Mouse (Mus musculus) adrenal gland, postnatal 10 days (tissue): ENCODE measurements around the gene Muc13. TPM values are rescaled to one million over a fixed set of nuclear protein-coding genes. Genes with fewer than 3 reads are reported as not detected.

Experiments used
- DNase-seq: peaks from one replicate; pipeline ENCODE4 v3.0.0; 2021; ENCODE audit warnings: mixed read lengths
- long read RNA-seq, 2 experiments: library from polyadenylated mRNA; stranded (forward); transcript quantifications; one replicate each; pipeline ENCODE4 v2.0.0; 2021
- total RNA-seq, 2 experiments: library from RNA; stranded (reverse); gene quantifications; 2 replicates each; pipeline ENCODE4 v1.2.3; 2021

Muc13 gene
- total RNA-seq, result under 1 TPM; 0.09 to 0.18 TPM
- long read RNA-seq, experiment 1, result 0 reads
- long read RNA-seq, experiment 2, result 0 reads

GRCm38 (mm10) chr16:33793846-33794791 lies at the start of gene Muc13:
Gene Muc13 (plus strand): TSS chr16:33794037.
- DNase-seq, result no peak

GRCm38 (mm10) chr16:33744622-33745419 lies 49.0 kb upstream of the Muc13 start:
- DNase-seq, result no peak

DNA sequence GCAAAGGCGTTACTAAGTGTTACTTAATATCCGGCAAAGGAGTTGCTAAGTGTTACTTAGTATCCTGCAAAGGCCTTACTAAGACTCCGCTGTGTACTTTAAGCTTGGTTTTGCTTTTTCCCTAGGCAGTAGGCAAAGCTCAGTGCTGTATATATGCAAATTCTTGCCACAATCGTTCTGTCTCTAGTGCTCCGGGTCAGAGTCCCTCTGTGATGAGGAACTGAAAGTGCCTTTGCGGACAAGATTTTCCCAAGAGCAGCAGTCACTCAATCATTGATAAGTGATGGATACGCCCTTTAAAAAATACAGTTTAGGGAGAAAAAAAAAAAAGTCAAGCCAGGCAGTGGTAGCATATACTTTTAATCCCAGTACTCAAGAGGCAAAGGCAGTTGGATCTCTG lies 48.4 kb upstream of the Muc13 start:
- no peak for DNase-seq

GRCm38 (mm10) chr16:33746074-33746676 lies 47.7 kb upstream of the Muc13 start:
- DNase-seq, result no peak

- no peak for DNase-seq
Observed at GRCm38 (mm10) chr16:33747346-33747954, 46.4 kb upstream of the Muc13 start.

DNA sequence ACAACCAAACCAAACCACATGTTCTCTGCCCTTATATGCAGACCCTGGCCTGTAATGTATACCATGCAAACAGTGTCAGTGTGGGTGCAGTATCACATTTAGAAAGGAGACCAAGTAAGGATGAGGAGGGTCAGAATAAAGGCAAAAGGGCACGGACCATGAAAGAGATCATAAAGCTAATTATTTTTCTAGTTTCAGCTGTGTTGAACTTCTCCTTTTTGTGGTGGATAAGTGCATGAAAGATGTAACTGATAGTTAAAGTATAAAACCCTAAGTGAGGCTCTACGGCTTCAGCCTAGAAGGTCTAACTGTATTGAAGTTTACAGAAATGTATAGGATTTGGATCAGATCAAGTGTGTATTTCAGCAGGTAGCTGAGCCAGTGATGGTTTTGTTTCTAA lies 45.8 kb upstream of the Muc13 start:
- DNase-seq, result no peak

GRCm38 (mm10) chr16:33751152-33751551 lies 42.7 kb upstream of the Muc13 start:
- DNase-seq, result no peak

DNA sequence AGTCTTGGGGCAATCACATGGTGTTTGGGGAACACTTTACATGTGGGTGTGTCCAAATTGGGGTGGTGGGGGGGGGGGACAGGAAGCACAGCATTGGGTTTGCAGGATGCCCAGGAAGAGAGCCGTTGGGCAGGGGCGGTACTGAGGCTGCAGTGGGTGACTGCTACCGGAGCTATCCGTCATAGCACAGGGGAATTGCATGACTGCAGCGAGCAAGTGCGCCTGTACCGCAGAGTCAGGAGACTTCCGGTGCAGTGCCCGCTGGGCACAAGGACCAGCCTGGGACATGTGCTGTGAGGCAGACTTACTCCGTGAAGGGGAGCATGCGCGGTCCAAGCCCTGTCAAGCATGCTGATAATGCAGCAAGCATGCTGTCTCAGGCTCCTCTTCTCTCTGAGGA lies 42.2 kb upstream of the Muc13 start:
- DNase-seq, result no peak

- DNase-seq, result no peak
Observed at GRCm38 (mm10) chr16:33752904-33753578, 40.8 kb upstream of the Muc13 start.

DNA sequence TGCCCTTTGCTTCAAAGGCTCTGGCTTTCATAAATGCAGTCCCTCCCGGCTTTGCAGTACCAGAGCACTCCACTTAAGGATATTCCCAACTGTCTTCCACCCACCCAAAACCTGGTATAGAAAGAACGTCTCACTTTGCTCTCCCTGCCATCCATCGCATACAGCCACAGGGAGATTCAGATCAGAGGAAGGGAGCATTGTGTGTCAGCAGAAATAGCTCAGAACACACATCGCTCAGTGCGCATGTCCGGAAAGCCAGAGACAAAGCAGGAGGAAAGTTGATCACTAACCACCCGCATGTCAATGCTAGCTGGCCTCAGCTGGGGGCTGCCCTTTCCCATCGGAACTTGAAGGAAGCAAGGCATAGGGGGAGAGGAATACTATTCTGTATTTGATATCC lies 38.5 kb upstream of the Muc13 start:
- no peak for DNase-seq

- no peak for DNase-seq
Observed at GRCm38 (mm10) chr16:33755961-33756360, 37.9 kb upstream of the Muc13 start.

- DNase-seq, result no peak
Observed at GRCm38 (mm10) chr16:33756396-33756795, 37.4 kb upstream of the Muc13 start.

DNA sequence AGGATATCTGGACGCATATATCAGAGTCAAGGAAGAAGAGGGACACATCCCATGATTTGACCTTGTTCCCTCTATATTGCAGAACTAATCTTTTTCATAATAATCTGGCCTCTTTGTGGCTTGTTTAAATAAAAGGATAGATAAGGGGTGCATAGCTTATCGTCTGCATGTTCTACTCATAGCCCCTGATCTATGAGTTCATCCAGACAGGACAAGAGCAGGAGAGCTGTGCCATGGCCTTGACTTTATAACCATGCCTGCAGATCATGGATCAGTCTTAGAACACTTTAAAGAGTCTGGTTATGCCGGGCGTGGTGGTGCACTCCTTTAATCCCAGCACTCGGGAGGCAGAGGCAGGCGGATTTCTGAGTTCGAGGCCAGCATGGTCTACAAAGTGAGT lies 34.6 kb upstream of the Muc13 start:
- no peak for DNase-seq

DNA sequence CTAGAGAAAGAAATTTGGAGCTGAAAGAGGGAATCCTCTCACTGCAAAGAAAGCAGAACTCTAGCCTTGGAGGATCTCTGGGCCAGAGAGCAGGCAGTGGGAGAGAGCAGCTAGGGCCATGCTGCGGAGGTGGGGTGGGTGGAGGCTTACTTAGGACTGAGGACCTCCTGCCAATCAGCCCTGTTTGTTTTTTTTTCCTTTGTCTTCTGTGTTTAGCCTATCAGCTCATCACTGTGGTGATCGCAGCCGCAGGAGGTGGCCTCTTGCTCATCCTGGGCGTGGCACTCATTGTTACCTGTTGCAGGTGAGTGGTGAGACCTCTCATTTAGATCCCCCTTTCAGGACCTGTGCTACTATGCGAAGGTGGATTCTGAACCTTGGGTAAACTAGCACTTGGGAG lies 33.3 kb upstream of the Muc13 start:
- DNase-seq, result no peak

GRCm38 (mm10) chr16:33760996-33761395 lies 32.8 kb upstream of the Muc13 start:
- DNase-seq, result no peak

DNA sequence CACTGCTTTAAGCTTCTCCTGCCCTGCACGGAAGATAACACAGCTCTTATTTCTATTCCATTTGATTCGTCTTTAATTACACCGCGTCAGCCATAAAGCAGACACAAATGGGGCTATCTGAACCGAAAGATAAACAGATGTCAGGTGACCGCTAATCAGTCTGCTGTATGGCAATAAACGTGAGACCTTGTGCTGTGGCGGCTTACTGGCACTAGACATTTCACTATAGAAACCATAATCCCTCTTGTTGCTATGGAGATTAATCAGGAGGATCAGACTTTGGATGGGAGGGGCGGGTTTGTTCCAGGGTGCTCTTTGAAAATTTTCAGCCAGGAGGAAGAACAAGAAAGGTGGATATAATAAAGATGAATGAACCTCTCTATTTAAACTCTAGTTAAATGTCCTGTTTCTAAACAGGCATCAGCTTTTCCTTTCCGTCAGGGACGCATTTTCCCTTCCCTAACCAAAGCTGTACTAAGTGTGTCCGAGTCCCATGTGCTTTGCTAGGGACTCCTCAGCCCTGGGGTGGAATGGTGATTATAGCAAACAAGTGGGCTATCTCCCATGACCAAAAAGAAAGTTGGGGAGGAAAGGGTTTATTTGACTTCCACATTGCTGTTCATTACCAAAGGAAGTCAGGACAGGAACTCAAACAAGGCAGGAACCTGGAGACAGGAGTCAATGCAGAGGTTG lies 29.2 kb upstream of the Muc13 start:
- DNase-seq, result no peak

DNA sequence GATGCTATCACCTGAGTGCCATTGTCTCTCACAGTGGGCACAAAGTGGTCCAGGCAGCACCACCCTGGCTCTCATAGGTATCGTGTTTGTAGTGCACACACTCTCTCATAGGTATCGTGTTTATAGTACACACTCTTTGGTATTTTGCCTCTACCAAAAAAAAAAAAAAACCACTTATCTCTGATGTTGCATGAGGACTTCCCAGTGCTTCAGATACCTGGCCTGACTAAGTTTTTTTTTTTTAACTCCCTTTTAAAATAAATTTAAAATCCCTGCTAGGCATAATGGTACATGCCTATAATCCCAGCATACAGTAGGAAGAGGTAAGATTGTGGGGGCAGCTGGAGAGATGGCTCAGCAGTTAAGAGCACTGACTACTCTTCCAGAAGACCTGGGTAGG lies 28.4 kb upstream of the Muc13 start:
- DNase-seq, result no peak

- no peak for DNase-seq
Observed at GRCm38 (mm10) chr16:33766309-33766708, 27.5 kb upstream of the Muc13 start.

- DNase-seq, result peak; percentile 43
Observed at GRCm38 (mm10) chr16:33766757-33767156, 27.1 kb upstream of the Muc13 start.

DNA sequence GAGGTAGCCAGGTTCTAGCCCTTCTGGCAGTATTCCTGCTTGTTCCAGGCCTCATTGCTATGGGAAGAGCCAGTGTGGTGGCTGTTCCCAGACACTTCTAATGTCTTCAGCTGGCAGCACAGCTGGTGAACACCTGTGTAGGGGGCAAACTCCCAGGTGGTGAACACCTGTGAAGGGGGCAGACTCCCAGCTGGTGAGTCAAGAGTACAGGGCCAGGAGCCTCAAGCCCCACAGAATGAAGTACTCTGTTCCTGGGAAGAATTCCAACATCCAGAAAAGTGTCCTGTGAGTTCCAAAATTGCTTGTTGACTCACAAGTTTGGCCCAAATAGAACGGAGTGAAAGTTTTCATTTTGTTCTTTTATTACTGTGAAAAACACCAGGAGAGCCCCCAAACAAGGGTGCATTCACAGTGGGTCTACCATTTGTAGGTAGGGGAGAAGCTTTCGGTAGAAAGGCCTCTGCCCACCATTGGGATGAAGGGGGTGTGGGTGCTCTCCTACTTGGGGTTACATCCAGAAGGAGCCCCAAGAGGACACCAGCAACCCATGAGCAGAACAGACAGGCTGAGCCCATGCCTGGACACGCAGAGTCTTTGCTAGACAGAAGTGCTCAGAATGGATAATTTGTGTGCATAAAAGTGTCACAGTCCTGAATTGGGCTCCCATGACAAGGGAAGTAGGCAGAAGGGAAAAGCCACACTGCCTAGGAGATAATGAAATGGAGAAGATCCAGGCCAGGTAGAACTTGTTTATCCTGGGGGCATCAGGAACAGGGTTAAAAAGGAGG lies 25.2 kb upstream of the Muc13 start:
- no peak for DNase-seq
